Mouse (Mus musculus) hindbrain, embryonic 13.5 days (tissue): Measurements from ENCODE around the gene Aff3. TPM values are rescaled to one million over a fixed set of nuclear protein-coding genes. Genes with fewer than 3 reads are reported as not detected.

ENCODE experiments used
- ATAC-seq: fragments of 200-750 bp; cut with Nextera tagmentation; 2 replicates; pipeline ENCODE4 v1.8.0; 2017; ENCODE audit warnings: moderate TSS enrichment; ENCODE audit not compliant: low FRiP score
- H3K27ac ChIP-seq: fragments of 300-500 bp; sonication (generic); 2 replicates; pipeline ENCODE4 v1.5.1; 2015; ENCODE audit warnings: inconsistent platforms, mild to moderate bottlenecking, moderate library complexity
- H3K27me3 ChIP-seq: fragments of 300-500 bp; sonication (generic); 2 replicates; pipeline ENCODE4 v1.6.1; 2015; ENCODE audit warnings: mild to moderate bottlenecking, inconsistent platforms
- H3K36me3 ChIP-seq: fragments of 300-500 bp; sonication (generic); 2 replicates; pipeline ENCODE4 v1.6.1; 2015; ENCODE audit warnings: mild to moderate bottlenecking, inconsistent platforms
- H3K4me1 ChIP-seq: fragments of 300-500 bp; sonication (generic); replicated peaks from 2 replicates; pipeline ENCODE4 v1.6.1; 2015; ENCODE audit warnings: inconsistent platforms
- H3K4me2 ChIP-seq: fragments of 300-500 bp; sonication (generic); 2 replicates; pipeline ENCODE4 v1.6.1; 2015; ENCODE audit warnings: inconsistent platforms, mild to moderate bottlenecking, moderate library complexity
- H3K4me3 ChIP-seq: fragments of 300-500 bp; sonication (generic); 2 replicates; pipeline ENCODE4 v1.5.1; 2015; ENCODE audit warnings: mild to moderate bottlenecking, inconsistent platforms
- H3K9ac ChIP-seq: fragments of 300-500 bp; sonication (generic); 2 replicates; pipeline ENCODE4 v1.6.1; 2015; ENCODE audit warnings: mild to moderate bottlenecking, inconsistent platforms
- H3K9me3 ChIP-seq: fragments of 300-500 bp; sonication (generic); 2 replicates; pipeline ENCODE4 v1.6.1; 2016; ENCODE audit warnings: inconsistent platforms
- WGBS: fragments of 180-500 bp; shearing (Covaris S2); methylation state at CpG from one replicate; pipeline ENCODE4 v1.1.7; 2015; 5-methylcytosine and 5-hydroxymethylcytosine counted together
- polyA plus RNA-seq: library from polyadenylated mRNA; unstranded; fragments of >200 nt; fragmentation: Nextera tagmentation; extraction: Ambion mirVana; gene quantifications from 2 replicates; pipeline ENCODE4 v1.2.1, GENCODE M21; 2015

Gene Aff3
- polyA plus RNA-seq, 1 experiment from 2014 or later: 19.0 TPM

GRCm38 (mm10) chr1:38516225-38516624, 148.5 kb downstream of the Aff3 start:
- Histone ChIP-seq H3K4me1 (peaks cover 41% of the 10 kb centered on the region), H3K9ac (no peak overlapping the region), H3K4me3 (no peak overlapping the region), H3K4me2 (no peak overlapping the region), H3K27ac (no peak overlapping the region), H3K36me3 (peaks cover 3% of the 10 kb centered on the region), H3K9me3 (no peaks in the 10 kb centered on the region), H3K27me3 (no peaks in the 10 kb centered on the region)
- WGBS: 69% methylated on average over 1 of the region's 1 CpGs
- no peak for ATAC-seq

- Histone ChIP-seq H3K27ac (peak overlapping the region; percentile 44), H3K4me2 (no peak overlapping the region), H3K27me3 (no peaks in the 10 kb centered on the region), H3K36me3 (no peaks in the 10 kb centered on the region), H3K4me3 (no peak overlapping the region), H3K4me1 (peaks cover 55% of the 10 kb centered on the region), H3K9me3 (no peaks in the 10 kb centered on the region), H3K9ac (no peak overlapping the region)
- WGBS: 38% methylated on average over 4 of the region's 4 CpGs
- no peak for ATAC-seq
Measured at GRCm38 (mm10) chr1:38514634-38515011, 150.1 kb downstream of the Aff3 start.

- Histone ChIP-seq H3K9ac (no peak overlapping the region), H3K27ac (peak overlapping the region; percentile 44), H3K4me1 (peaks cover 55% of the 10 kb centered on the region), H3K27me3 (no peaks in the 10 kb centered on the region), H3K4me2 (no peak overlapping the region), H3K4me3 (no peak overlapping the region), H3K9me3 (no peaks in the 10 kb centered on the region), H3K36me3 (no peaks in the 10 kb centered on the region)
- WGBS: 41% methylated on average over 12 of the region's 12 CpGs
- ATAC-seq: no peak
Measured at GRCm38 (mm10) chr1:38513970-38514633, 150.7 kb downstream of the Aff3 start.

- no peaks in the 10 kb centered on the region for H3K27me3 ChIP-seq
- peak overlapping the region; percentile 25 for H3K4me2 ChIP-seq
- H3K4me1 ChIP-seq: peaks cover 63% of the 10 kb centered on the region
- WGBS: 33% methylated on average over 15 of the region's 15 CpGs
- no peaks in the 10 kb centered on the region for H3K9me3 ChIP-seq
- peak; percentile 66 for ATAC-seq
- H3K27ac ChIP-seq: peak overlapping the region; percentile 88
- H3K36me3 ChIP-seq: no peaks in the 10 kb centered on the region
- no peak overlapping the region for H3K4me3 ChIP-seq
- H3K9ac ChIP-seq: peak overlapping the region; percentile 47
Measured at GRCm38 (mm10) chr1:38512258-38513081, 152.3 kb downstream of the Aff3 start.

- Histone ChIP-seq H3K27me3 (no peaks in the 10 kb centered on the region), H3K9ac (peak overlapping the region; percentile 51), H3K36me3 (no peaks in the 10 kb centered on the region), H3K27ac (peak overlapping the region; percentile 88), H3K9me3 (no peaks in the 10 kb centered on the region), H3K4me1 (peaks cover 73% of the 10 kb centered on the region), H3K4me2 (0 out of 2 replicates have a peak overlapping the region, but pooled peaks have one; percentile 10), H3K4me3 (no peak overlapping the region)
- no peak for ATAC-seq
- WGBS: 42% methylated on average over 5 of the region's 5 CpGs
Measured at GRCm38 (mm10) chr1:38511076-38511475, 153.7 kb downstream of the Aff3 start.

GRCm38 (mm10) chr1:38509301-38509700, 155.5 kb downstream of the Aff3 start:
- Histone ChIP-seq H3K9ac (no peak overlapping the region), H3K27me3 (no peaks in the 10 kb centered on the region), H3K4me3 (no peak overlapping the region), H3K27ac (no peak overlapping the region), H3K9me3 (no peaks in the 10 kb centered on the region), H3K4me2 (no peak overlapping the region), H3K36me3 (no peaks in the 10 kb centered on the region), H3K4me1 (peaks cover 63% of the 10 kb centered on the region)
- ATAC-seq: no peak
- WGBS: 82% methylated on average over 8 of the region's 8 CpGs

GRCm38 (mm10) chr1:38507636-38508179, 157.0 kb downstream of the Aff3 start:
- Histone ChIP-seq H3K36me3 (no peaks in the 10 kb centered on the region), H3K9ac (no peak overlapping the region), H3K4me2 (no peak overlapping the region), H3K27me3 (no peaks in the 10 kb centered on the region), H3K4me3 (no peak overlapping the region), H3K27ac (no peak overlapping the region), H3K4me1 (peaks cover 64% of the 10 kb centered on the region), H3K9me3 (no peaks in the 10 kb centered on the region)
- 80% methylated on average over 7 of the region's 7 CpGs for WGBS
- ATAC-seq: no peak

- no peaks in the 10 kb centered on the region for H3K36me3 ChIP-seq
- H3K9ac ChIP-seq: no peak overlapping the region
- H3K4me1 ChIP-seq: peaks cover 64% of the 10 kb centered on the region
- H3K4me3 ChIP-seq: no peak overlapping the region
- no peak for ATAC-seq
- no peaks in the 10 kb centered on the region for H3K9me3 ChIP-seq
- 81% methylated on average over 3 of the region's 3 CpGs for WGBS
- no peak overlapping the region for H3K4me2 ChIP-seq
- peak overlapping the region; percentile 44 for H3K27ac ChIP-seq
- no peaks in the 10 kb centered on the region for H3K27me3 ChIP-seq
Measured at GRCm38 (mm10) chr1:38506396-38506795, 158.4 kb downstream of the Aff3 start.

- H3K9ac ChIP-seq: no peak overlapping the region
- no peaks in the 10 kb centered on the region for H3K36me3 ChIP-seq
- WGBS: 64% methylated on average over 13 of the region's 13 CpGs
Measured at GRCm38 (mm10) chr1:38503431-38504089, 161.2 kb downstream of the Aff3 start.

GRCm38 (mm10) chr1:38502797-38503196, 162.0 kb downstream of the Aff3 start:
- Histone ChIP-seq H3K4me1 (peaks cover 61% of the 10 kb centered on the region), H3K4me2 (no peak overlapping the region), H3K36me3 (no peaks in the 10 kb centered on the region), H3K9me3 (no peaks in the 10 kb centered on the region), H3K27me3 (no peaks in the 10 kb centered on the region), H3K4me3 (no peak overlapping the region), H3K9ac (no peak overlapping the region), H3K27ac (peak overlapping the region; percentile 62)
- ATAC-seq: peak; percentile 75
- WGBS: 34% methylated on average over 7 of the region's 7 CpGs

More at GRCm38 (mm10) chr1:38503431-38504089, 161.2 kb downstream of the Aff3 start:
- H3K4me3 ChIP-seq: no peak overlapping the region
- no peaks in the 10 kb centered on the region for H3K27me3 ChIP-seq
- peak overlapping the region; percentile 62 for H3K27ac ChIP-seq
- peaks cover 60% of the 10 kb centered on the region for H3K4me1 ChIP-seq
- H3K9me3 ChIP-seq: no peaks in the 10 kb centered on the region
- ATAC-seq: peak; percentile 49; the same call in 1 of the 2 replicates
- no peak overlapping the region for H3K4me2 ChIP-seq

- no peak for ATAC-seq
- no peak overlapping the region for H3K4me3 ChIP-seq
- WGBS: 76% methylated on average over 7 of the region's 7 CpGs
Measured at GRCm38 (mm10) chr1:38501231-38501630, 163.5 kb downstream of the Aff3 start.

GRCm38 (mm10) chr1:38499500-38499899, 165.3 kb downstream of the Aff3 start:
- WGBS: 88% methylated on average over 6 of the region's 6 CpGs

More at GRCm38 (mm10) chr1:38501231-38501630, 163.5 kb downstream of the Aff3 start:
- Histone ChIP-seq H3K9ac (no peak overlapping the region), H3K4me2 (no peak overlapping the region), H3K9me3 (no peaks in the 10 kb centered on the region), H3K27me3 (no peaks in the 10 kb centered on the region), H3K27ac (peak overlapping the region; percentile 71), H3K36me3 (no peaks in the 10 kb centered on the region), H3K4me1 (peaks cover 63% of the 10 kb centered on the region)

More at GRCm38 (mm10) chr1:38499500-38499899, 165.3 kb downstream of the Aff3 start:
- Histone ChIP-seq H3K9ac (no peak overlapping the region), H3K9me3 (no peaks in the 10 kb centered on the region), H3K27ac (no peak overlapping the region), H3K4me3 (no peak overlapping the region), H3K27me3 (no peaks in the 10 kb centered on the region), H3K36me3 (no peaks in the 10 kb centered on the region), H3K4me1 (peaks cover 63% of the 10 kb centered on the region), H3K4me2 (no peak overlapping the region)
- no peak for ATAC-seq
